Mouse (Mus musculus) liver, embryonic 18 days (tissue): ENCODE results near the gene Gm47283. TPM values are rescaled to one million over a fixed set of nuclear protein-coding genes. Genes with fewer than 3 reads are reported as not detected.

ENCODE experiments used
- polyA plus RNA-seq: library from polyadenylated mRNA; depleted of rRNA; stranded (reverse); fragments of >200 nt; gene quantifications from 2 replicates; pipeline ENCODE4 v1.2.3, GENCODE M21; 2012; rRNA removed

The Gm47283 gene
- not detected in 2 replicates for polyA plus RNA-seq

GRCm38 (mm10) chrY:90784438-90784837, at the start of gene Gm47283:
TSS of gene Gm47283 (plus strand) at chrY:90784738.

DNA sequence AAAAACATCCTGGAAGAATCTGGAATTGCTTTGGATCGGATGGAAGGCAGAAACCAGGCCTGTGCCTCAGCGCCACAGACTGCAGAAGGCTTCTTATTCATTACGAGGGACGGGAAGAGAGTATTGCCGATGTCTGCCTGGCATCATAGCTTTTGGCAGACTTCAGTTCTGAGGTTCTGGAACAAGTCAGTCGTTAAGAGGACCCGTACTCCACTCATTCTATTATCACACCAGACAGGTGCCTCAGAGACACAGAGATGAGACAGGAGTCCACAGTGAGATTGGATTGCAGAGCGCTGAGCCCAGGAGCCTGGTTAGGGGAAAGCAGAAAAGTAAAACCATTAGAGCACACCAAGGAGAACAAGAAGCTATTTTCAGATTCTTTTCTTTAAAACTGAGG, 29.8 kb upstream of the Gm47283 start, which contains the start of gene Gm21860:
Gene Gm21860, minus strand, starts transcription at position 101 of the 400 bp plus-strand sequence.

DNA sequence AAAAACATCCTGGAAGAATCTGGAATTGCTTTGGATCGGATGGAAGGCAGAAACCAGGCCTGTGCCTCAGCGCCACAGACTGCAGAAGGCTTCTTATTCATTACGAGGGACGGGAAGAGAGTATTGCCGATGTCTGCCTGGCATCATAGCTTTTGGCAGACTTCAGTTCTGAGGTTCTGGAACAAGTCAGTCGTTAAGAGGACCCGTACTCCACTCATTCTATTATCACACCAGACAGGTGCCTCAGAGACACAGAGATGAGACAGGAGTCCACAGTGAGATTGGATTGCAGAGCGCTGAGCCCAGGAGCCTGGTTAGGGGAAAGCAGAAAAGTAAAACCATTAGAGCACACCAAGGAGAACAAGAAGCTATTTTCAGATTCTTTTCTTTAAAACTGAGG, 54.5 kb downstream of the Gm47283 start, which contains the start of gene Gm21748:
Gene Gm21748, minus strand, starts transcription at position 101 of the 400 bp plus-strand sequence.

Other genes with a start within 250 kb of the Gm47283 start
- not detected in 2 replicates for gene Gm21860, start 29.9 kb upstream of the Gm47283 start, polyA plus RNA-seq
- not detected in 2 replicates for gene Gm21748, start 54.4 kb downstream of the Gm47283 start, polyA plus RNA-seq